Mouse (Mus musculus): ENCODE data around the gene Sytl3. TPM values are rescaled to one million over a fixed set of nuclear protein-coding genes. Genes with fewer than 3 reads are reported as not detected.
A peak's percentile ranks its signal among the peaks of the same experiment; 100 is the strongest.
"Not testable (repeated sequence)": the region's sequence is repeated elsewhere in the genome, so short reads cannot be mapped to it uniquely, and the experiment has no call there.

The Sytl3 gene
- total RNA-seq, 4 experiments from 2014 or later, result 0.25 to 0.79 TPM; not detected in 2

DNA sequence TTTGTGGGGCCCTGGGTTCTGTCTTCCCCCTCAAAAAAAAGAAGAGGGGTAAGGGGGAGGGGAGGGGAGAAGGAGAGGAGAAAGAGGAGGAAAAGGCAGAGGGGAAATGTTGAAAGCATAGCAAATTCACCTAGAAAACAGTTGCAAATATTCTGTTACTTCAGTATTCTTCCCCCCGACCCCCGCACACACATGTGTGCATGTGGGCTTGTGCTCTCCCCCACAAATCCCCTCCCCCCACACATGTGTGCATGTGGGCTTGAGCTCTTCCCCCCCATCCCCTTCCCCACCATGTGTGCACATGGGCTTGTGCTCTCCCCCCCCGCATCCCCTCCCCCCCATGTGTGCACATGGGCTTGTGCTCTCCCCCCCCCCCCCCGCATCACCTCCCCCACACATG, 30.5 kb downstream of the Sytl3 start:
- not testable (repeated sequence) for DNase-seq (ENCODE audit: low spot score in 2 of 2)

DNA sequence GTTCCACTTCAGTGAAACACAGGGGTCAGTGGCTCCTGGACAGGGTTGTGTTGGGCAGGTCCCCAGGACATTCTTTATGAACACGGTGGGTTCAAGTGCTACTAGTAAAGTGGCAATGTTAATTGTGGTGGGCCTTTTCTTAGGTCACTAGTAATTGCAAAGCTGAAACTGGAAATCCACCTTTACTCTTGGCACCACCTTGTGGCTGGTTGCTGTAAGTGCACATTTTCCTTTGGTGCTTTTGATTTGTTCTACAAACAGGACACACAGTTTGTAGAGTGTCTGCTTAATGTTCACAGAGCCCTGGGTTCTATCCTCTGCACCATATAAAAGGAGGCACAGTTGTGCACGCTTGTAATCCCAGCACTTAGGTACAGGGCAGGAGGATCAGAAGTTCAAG, 32.7 kb downstream of the Sytl3 start:
- DNase-seq (ENCODE audit: low spot score in 2 of 2), result peak; percentile 74 to 96

GRCm38 (mm10) chr17:6695712-6696111, 36.8 kb downstream of the Sytl3 start:
- not testable (repeated sequence) for DNase-seq (ENCODE audit: low spot score in 2 of 2)

GRCm38 (mm10) chr17:6696521-6696920, 37.6 kb downstream of the Sytl3 start:
- DNase-seq (ENCODE audit: low spot score in 2 of 2), result not testable (repeated sequence)

DNA sequence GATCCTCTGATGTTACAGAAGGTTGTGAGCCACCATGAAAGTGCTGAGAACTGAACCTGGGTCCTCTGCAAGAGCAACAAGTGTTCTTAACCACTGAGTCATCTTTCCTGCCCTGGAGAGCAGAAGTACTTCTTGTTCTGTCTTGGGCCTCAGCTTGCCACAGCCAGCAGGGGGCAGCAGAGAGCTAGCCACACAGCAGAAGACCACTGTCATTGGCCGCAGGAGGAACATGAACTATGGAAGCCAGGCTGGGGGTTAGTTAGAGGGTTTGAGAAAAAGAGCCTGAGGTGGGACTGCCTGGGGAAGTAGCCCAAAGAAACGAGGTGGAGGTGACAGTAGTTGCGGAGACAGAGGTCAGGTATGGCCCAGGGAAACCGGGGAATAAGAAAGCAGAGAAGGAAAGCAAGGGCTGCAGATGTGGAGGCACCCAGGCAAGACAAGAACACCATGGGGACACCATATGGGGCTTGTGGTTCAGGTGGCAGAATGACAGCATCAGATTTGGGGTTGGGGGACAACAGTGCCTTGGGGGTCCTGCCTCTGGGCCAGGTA, 38.4 kb downstream of the Sytl3 start:
- DNase-seq (ENCODE audit: low spot score in 2 of 2), result peak; percentile 63 to 77

DNA sequence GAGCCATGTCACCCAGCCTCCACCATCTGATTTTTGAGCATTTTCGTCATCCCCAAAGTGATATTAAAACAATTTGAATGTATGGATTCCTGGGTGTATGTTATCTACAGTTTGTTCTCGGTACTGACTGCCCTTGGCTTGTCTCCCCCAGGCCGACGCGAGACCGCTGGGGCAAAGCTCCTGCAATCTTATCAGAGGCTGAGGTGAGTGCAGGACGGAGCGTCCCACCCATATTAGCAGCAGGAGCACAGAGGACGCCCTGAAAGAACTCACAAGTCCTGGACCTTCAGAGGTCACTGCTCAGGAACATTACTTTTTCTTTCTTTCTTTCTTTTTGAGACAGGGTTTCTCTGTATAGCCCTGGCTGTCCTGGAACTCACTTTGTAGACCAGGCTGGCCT, 40.6 kb downstream of the Sytl3 start:
- DNase-seq (ENCODE audit: low spot score in 2 of 2), result not testable (repeated sequence)

- not testable (repeated sequence) for DNase-seq (ENCODE audit: low spot score in 2 of 2)
These were observed 41.2 kb downstream of the Sytl3 start for GRCm38 (mm10) chr17:6700077-6700476.

DNA sequence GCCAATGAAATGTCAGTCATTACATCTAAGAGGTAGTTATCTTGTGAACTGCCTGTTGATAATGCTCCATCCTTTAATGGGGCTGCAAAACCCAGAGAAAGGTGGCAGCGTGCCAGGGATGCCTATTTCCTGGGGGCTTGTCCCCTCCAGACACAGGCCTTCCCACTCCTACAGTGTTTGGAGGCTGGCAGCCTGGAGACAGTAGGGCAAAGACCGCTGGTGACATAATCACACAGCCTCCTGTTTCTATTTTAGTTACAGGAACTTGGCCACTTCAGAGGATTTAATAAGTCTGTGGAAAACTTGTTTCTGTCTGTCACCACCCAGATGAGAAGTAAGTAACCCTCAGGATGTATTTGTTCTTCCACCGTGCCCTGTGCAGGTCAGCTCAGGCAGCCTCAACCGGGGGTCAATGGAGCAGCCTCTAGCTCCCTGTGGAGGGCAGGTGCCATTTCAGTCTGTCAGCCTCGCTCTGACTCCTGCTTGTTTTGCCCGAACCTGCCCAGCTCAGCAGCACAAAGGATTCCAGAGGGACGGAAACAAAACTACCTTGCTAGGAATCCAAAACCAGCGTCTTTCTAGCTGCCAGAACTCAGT, 43.8 kb downstream of the Sytl3 start:
- not testable (repeated sequence) for DNase-seq (ENCODE audit: low spot score in 2 of 2)

- DNase-seq (ENCODE audit: low spot score in 2 of 2), result not testable (repeated sequence)
These were observed 44.7 kb downstream of the Sytl3 start for GRCm38 (mm10) chr17:6703381-6704270.

- not testable (repeated sequence) for DNase-seq (ENCODE audit: low spot score in 2 of 2)
These were observed 47.6 kb downstream of the Sytl3 start for GRCm38 (mm10) chr17:6706448-6706847.

GRCm38 (mm10) chr17:6707422-6707821, 48.5 kb downstream of the Sytl3 start:
- not testable (repeated sequence) for DNase-seq (ENCODE audit: low spot score in 2 of 2)

DNA sequence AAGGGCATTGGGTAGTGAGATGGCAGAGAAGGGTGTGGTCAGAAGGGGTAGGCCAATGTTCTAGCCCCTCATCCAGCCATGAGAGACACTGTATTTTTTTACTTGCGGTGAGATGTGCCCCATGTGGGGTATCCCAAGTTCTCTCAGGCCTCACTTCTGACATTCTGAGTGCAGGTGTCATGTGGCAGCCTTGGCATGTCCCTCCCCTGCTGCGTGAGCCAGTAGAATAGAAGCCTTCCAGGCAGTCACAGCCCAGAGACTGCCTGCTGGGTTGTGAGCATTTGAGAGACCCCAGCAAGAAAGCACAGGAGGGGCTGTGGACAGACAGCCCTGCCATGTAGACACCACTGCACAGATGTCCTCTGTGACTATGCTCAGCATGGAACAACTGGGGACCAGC, 49.3 kb downstream of the Sytl3 start:
- not testable (repeated sequence) for DNase-seq (ENCODE audit: low spot score in 2 of 2)

- not testable (repeated sequence) for DNase-seq (ENCODE audit: low spot score in 2 of 2)
These were observed 54.6 kb downstream of the Sytl3 start for GRCm38 (mm10) chr17:6713483-6713882.

DNA sequence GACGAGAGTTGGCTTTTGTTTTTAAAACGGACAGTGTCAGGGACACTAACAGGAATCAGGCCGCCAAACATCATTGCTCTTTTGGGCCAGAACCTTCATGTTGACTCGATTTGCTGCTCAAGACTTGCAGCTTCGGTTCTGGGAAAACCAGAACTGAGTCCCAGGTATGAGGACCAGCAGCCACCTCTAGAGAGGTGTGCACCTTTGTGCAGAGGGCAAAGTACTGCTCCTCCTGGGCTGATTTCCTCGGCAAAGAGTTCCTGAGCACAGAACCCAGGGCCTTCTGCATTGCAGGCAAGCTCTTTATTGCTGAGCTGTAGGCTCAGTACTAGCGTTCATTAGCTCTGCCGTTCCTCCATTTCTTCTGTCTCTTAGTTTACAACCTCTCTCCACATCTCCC, 55.1 kb downstream of the Sytl3 start:
- not testable (repeated sequence) for DNase-seq (ENCODE audit: low spot score in 2 of 2)

DNA sequence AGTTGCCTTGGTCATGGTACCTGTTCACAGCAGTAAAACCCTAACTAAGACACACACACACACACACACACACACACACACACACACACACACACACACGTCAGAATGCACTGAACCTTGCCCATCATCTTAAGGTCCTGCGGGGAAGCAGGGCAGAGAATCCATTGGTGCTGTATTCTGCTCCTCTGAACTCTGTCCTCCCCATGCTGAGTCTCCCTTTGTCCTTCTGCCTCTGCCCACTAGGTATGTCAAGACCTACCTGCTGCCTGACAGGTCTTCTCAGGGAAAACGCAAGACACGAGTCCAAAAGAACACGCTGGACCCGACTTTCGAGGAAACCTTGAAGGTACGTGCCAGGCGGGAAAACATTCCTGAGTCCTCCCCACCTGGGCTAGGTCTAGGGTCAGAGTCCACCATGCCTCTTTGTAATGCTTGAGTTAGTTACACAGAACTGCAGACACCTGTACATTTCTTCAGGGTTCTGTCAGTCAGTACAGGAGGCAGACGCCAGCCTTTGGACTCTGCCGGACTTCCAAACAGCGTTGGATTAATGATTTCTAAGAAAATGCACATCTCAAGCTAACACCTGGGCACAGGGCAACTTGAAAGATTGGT, 69.2 kb downstream of the Sytl3 start:
- no peak for DNase-seq (ENCODE audit: low spot score in 2 of 2)

DNA sequence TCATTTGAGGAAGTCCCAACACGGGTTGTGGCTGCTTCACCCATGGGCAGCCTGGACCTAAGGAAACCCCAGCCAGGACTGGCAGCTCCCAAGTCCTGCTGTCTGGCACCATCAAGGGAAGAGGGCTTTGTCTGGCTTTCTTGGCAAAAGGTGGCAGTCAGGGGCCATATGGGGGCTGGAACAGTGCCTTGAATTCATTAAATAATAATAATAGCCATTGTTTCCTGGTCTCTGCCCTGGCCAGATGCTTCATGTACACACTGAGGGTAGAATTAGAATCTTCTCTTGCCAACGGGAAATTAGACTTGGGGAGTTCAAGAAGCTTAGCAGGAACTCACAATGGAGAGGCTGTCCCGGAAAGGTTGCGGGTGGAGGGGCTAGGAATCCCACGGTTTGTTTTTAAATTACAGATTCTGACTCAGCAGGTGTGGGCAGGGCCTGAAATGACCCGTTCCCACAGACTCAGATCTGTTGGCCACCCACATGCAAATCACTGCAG, 70.4 kb downstream of the Sytl3 start:
- DNase-seq (ENCODE audit: low spot score in 2 of 2), result no peak

DNA sequence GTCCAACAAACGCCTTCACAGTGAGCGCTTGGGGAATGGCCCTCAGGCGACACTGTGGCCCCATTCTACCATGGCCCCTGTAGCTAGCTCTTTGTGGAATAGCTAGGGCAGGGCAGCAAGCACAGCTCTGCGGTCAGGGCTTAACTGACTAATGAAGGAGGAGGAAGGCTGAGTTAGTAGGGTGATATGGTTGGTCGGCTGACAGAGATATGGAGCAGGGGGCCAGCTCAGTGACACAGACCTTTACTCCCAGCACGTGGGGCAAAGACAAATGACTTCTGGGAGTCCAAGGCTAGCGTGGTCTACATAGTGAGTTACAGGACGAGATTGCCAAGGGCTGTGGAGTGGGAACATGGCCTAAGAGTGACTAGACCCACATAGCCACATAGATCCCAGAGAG, 72.2 kb downstream of the Sytl3 start:
- DNase-seq (ENCODE audit: low spot score in 2 of 2), result no peak

DNA sequence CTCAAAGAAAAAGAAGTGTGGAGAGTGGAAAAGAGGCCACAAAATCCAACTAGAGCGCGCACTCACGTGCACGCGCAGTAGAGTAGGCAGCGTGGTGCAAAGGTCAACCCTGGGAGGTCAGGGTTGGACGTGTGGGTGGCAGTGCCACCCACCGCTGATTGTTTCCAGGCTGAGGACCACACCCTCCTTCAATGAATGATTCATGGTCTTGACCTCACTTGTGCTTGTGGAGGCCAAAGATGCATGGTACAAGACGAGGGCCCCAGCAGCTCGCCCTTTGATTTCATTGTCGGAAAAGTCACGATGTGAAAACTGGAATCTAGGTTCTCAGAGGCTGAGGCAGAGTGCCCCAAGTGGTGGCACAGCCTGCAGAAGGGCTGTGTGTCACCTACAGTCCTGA, 72.7 kb downstream of the Sytl3 start:
- DNase-seq (ENCODE audit: low spot score in 2 of 2), result no peak

DNA sequence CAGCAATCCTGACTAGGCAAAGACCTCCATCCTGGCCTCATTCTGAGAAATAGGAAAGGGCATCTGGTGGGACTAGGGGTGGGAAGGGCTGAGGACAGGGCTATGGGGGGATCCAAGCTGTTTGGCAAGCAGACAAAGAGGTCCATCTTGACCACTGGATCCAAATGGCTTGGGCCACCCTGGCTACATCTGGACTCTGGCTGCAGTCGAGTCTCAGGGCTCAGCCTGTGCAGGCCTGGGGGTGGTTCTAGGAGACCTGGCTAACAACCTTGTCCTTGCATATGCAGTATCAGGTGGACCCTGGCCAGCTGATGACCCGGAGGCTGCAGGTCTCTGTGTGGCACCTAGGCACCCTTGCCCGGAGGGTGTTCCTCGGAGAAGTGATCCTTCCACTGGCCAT, 73.8 kb downstream of the Sytl3 start:
- no peak for DNase-seq (ENCODE audit: low spot score in 2 of 2)

DNA sequence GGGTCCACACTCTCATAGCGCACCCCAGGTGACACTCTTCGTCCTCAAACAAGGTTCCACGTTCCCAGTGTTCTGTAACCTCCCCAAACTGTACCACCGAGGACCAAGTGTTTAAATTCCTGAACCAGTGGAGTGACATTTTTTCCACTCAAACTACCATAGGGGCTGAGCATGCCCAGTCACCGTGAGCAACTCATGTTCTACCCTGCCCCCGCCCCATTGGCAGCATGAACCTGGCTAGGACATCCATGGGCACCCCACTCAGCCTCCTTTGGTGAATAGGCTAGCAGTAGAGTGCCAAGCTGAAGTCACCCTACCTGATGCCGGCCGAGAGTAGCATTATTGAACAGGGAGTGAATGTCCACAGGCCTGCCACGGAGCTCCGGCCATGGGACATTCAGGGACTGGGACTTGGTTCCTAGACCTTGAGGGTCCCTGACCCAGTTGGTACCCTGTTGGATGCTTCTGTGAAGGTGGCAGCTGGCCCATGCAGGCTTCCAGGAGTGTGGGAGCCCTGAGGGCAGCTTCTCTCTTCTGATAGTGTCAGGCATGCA, 74.5 kb downstream of the Sytl3 start:
- DNase-seq (ENCODE audit: low spot score in 2 of 2), result no peak

- no peak for DNase-seq (ENCODE audit: low spot score in 2 of 2)
These were observed 76.0 kb downstream of the Sytl3 start for GRCm38 (mm10) chr17:6734746-6735441.
